Mouse (Mus musculus) midbrain, postnatal 0 days (tissue): ENCODE data around the gene Tfip11. TPM values are rescaled to one million over a fixed set of nuclear protein-coding genes. Genes with fewer than 3 reads are reported as not detected.

ENCODE experiments used
- ATAC-seq: fragments of 200-750 bp; cut with Nextera tagmentation; 2 replicates; pipeline ENCODE4 v1.8.0; 2017; ENCODE audit warnings: moderate number of reproducible peaks, mild to moderate bottlenecking, moderate TSS enrichment, moderate library complexity; ENCODE audit not compliant: low FRiP score
- DNase-seq: peaks from one replicate; pipeline ENCODE4 v3.0.0-alpha.2; 2015; ENCODE audit warnings: low spot score
- H3K27ac ChIP-seq: fragments of 300-500 bp; sonication (generic); 2 replicates; pipeline ENCODE4 v1.5.1; 2014; ENCODE audit warnings: low read depth, mild to moderate bottlenecking, low read length, mixed read lengths
- H3K27me3 ChIP-seq: fragments of 300-500 bp; sonication (generic); 2 replicates; pipeline ENCODE4 v1.6.1; 2014; ENCODE audit warnings: low read length, control low read depth, mixed read lengths; ENCODE audit not compliant: insufficient read depth
- H3K36me3 ChIP-seq: fragments of 300-500 bp; sonication (generic); 2 replicates; pipeline ENCODE4 v1.6.1; 2014; ENCODE audit warnings: low read length, control low read depth, mixed read lengths; ENCODE audit not compliant: insufficient read depth
- H3K4me1 ChIP-seq: fragments of 300-500 bp; sonication (generic); 2 replicates; pipeline ENCODE4 v1.6.1; 2014; ENCODE audit warnings: mild to moderate bottlenecking, control low read depth, antibody characterized with exemption, low read length, mixed read lengths; ENCODE audit not compliant: insufficient read depth
- H3K4me2 ChIP-seq: fragments of 300-500 bp; sonication (generic); 2 replicates; pipeline ENCODE4 v1.6.1; 2014; ENCODE audit warnings: low read depth, mild to moderate bottlenecking, low read length, mixed read lengths; ENCODE audit not compliant: poor library complexity, severe bottlenecking
- H3K4me3 ChIP-seq: fragments of 300-500 bp; sonication (generic); 2 replicates; pipeline ENCODE4 v1.5.1; 2014; ENCODE audit warnings: low read depth, mild to moderate bottlenecking, low read length, moderate library complexity
- H3K9ac ChIP-seq: fragments of 300-500 bp; sonication (generic); replicated peaks from 2 replicates; pipeline ENCODE4 v1.6.1; 2014; ENCODE audit warnings: mild to moderate bottlenecking, low read length, moderate library complexity, mixed read lengths; ENCODE audit not compliant: poor library complexity, severe bottlenecking
- H3K9me3 ChIP-seq: fragments of 300-500 bp; sonication (generic); 2 replicates; pipeline ENCODE4 v1.6.1; 2016; ENCODE audit warnings: low read length, control low read depth
- CTCF ChIP-seq: IDR thresholded peaks from 2 replicates; pipeline ENCODE4 v1.5.1; 2016; ENCODE audit warnings: antibody characterized with exemption, mild to moderate bottlenecking
- WGBS: fragments of 180-500 bp; shearing (Covaris S2); extraction: QIAGEN DNeasy Blood & Tissue Kit; methylation state at CpG from one replicate; pipeline ENCODE4 v1.1.7; 2014; 5-methylcytosine and 5-hydroxymethylcytosine counted together
- polyA plus RNA-seq: library from polyadenylated mRNA; unstranded; fragments of >200 nt; fragmentation: Nextera tagmentation; extraction: Ambion mirVana; gene quantifications from 2 replicates; pipeline ENCODE4 v1.2.1, GENCODE M21; 2015
- total RNA-seq: library from RNA; depleted of rRNA; stranded (reverse); fragments of >200 nt; gene quantifications from 2 replicates; pipeline ENCODE4 v1.2.3, GENCODE M21; 2014

Tfip11 gene
- total and polyA plus RNA-seq, 2 experiments from 2014 or later: 19.8 to 27.4 TPM

GRCm38 (mm10) chr5:112329805-112330564 is 3.8 kb downstream of the Tfip11 start:
- no peak for DNase-seq
- Histone ChIP-seq H3K4me1 (peaks cover 5% of the 10 kb centered on the region; the same call in 1 of the 2 replicates), H3K36me3 (peaks cover 64% of the 10 kb centered on the region), H3K27ac (no peak overlapping the region), H3K4me3 (no peak overlapping the region), H3K4me2 (no peak overlapping the region), H3K9ac (no peak overlapping the region), H3K27me3 (no peaks in the 10 kb centered on the region), H3K9me3 (no peaks in the 10 kb centered on the region)
- ATAC-seq: no peak
- 95% methylated on average over 14 of the region's 14 CpGs for WGBS
- TF ChIP-seq CTCF: no peak

- H3K9ac ChIP-seq: no peak overlapping the region
- H3K4me3 ChIP-seq: no peak overlapping the region
- WGBS: 16% methylated on average over 2 of the region's 2 CpGs
- peaks cover 89% of the 10 kb centered on the region for H3K36me3 ChIP-seq
- no peak overlapping the region for H3K4me2 ChIP-seq
- TF ChIP-seq CTCF: peak; percentile 77
- no peaks in the 10 kb centered on the region for H3K27me3 ChIP-seq
- H3K4me1 ChIP-seq: no peaks in the 10 kb centered on the region
- DNase-seq: peak; percentile 44
- ATAC-seq: no peak
- no peak overlapping the region for H3K27ac ChIP-seq
- no peaks in the 10 kb centered on the region for H3K9me3 ChIP-seq
Measured at GRCm38 (mm10) chr5:112335473-112335872, 9.3 kb downstream of the Tfip11 start.

- Histone ChIP-seq H3K9ac (no peak overlapping the region), H3K4me3 (no peak overlapping the region), H3K4me1 (no peaks in the 10 kb centered on the region), H3K27me3 (no peaks in the 10 kb centered on the region), H3K4me2 (no peak overlapping the region), H3K9me3 (no peaks in the 10 kb centered on the region), H3K27ac (no peak overlapping the region), H3K36me3 (peaks cover 73% of the 10 kb centered on the region)
- ATAC-seq (no peak), DNase-seq (no peak)
- 95% methylated on average over 22 of the region's 22 CpGs for WGBS
- no peak for TF ChIP-seq CTCF
Measured at GRCm38 (mm10) chr5:112337004-112337403, 10.8 kb downstream of the Tfip11 start.

GRCm38 (mm10) chr5:112339215-112339614 is 13.1 kb downstream of the Tfip11 start:
- no peak overlapping the region for H3K4me2 ChIP-seq
- DNase-seq: peak; percentile 23
- H3K4me1 ChIP-seq: peaks cover 4% of the 10 kb centered on the region; the same call in 1 of the 2 replicates
- ATAC-seq: no peak
- no peaks in the 10 kb centered on the region for H3K9me3 ChIP-seq
- WGBS: 54% methylated on average over 7 of the region's 7 CpGs
- no peak overlapping the region for H3K27ac ChIP-seq
- no peaks in the 10 kb centered on the region for H3K27me3 ChIP-seq
- peaks cover 51% of the 10 kb centered on the region for H3K36me3 ChIP-seq
- no peak overlapping the region for H3K4me3 ChIP-seq
- TF ChIP-seq CTCF: peak; percentile 48
- no peak overlapping the region for H3K9ac ChIP-seq

GRCm38 (mm10) chr5:112342463-112343204 is 16.5 kb downstream of the Tfip11 start, which contains the start of the genes Srrd and Hps4:
Srrd (minus strand) TSS chr5:112343040.
Hps4 (plus strand) TSS chr5:112343083.
- 2% methylated on average over 48 of the region's 64 CpGs for WGBS
- Histone ChIP-seq H3K9me3 (no peaks in the 10 kb centered on the region), H3K4me3 (peak within 1 kb of the TSS; percentile 86), H3K9ac (peak within 1 kb of the TSS; percentile 82), H3K27ac (peak within 1 kb of the TSS; percentile 70), H3K36me3 (peaks cover 35% of the 10 kb centered on the region), H3K4me1 (peaks cover 10% of the 10 kb centered on the region; the same call in 1 of the 2 replicates), H3K27me3 (no peaks in the 10 kb centered on the region), H3K4me2 (peak within 1 kb of the TSS; percentile 85)
- ATAC-seq (peak; percentile 83), DNase-seq (peak; percentile 89)
- TF ChIP-seq CTCF: no peak

GRCm38 (mm10) chr5:112343205-112343595 is 17.0 kb downstream of the Tfip11 start:
- Histone ChIP-seq H3K9ac (peak overlapping the region; percentile 82), H3K27me3 (no peaks in the 10 kb centered on the region), H3K36me3 (peaks cover 34% of the 10 kb centered on the region), H3K4me3 (peak overlapping the region; percentile 86), H3K27ac (peak overlapping the region; percentile 70), H3K4me2 (peak overlapping the region; percentile 85), H3K4me1 (peaks cover 10% of the 10 kb centered on the region; the same call in 1 of the 2 replicates), H3K9me3 (no peaks in the 10 kb centered on the region)
- DNase-seq: peak; percentile 25
- WGBS: 0% methylated on average over 17 of the region's 24 CpGs
- peak; percentile 59 for ATAC-seq
- TF ChIP-seq CTCF: no peak
